Mouse (Mus musculus) olfactory bulb, adult 2 months (tissue): ENCODE measurements at regions not wholly inside any gene's neighbourhood (a gene's known extent, or its start where the extent isn't known, plus 50 kb on each side); places are given as distances from the start of the nearest gene placed in this dataset.

Experiments
- CTCF ChIP-seq: fragments of 200-500 bp; IDR thresholded peaks from 2 replicates; pipeline ENCODE4 v1.5.1; 2012; ENCODE audit warnings: low read depth, mild to moderate bottlenecking, low read length, moderate library complexity; ENCODE audit not compliant: insufficient read depth
- POLR2A ChIP-seq: fragments of 200-500 bp; IDR thresholded peaks from 2 replicates; pipeline ENCODE4 v1.6.1; 2012; ENCODE audit warnings: mild to moderate bottlenecking, low read depth, low read length, moderate library complexity; ENCODE audit not compliant: insufficient read depth

DNA sequence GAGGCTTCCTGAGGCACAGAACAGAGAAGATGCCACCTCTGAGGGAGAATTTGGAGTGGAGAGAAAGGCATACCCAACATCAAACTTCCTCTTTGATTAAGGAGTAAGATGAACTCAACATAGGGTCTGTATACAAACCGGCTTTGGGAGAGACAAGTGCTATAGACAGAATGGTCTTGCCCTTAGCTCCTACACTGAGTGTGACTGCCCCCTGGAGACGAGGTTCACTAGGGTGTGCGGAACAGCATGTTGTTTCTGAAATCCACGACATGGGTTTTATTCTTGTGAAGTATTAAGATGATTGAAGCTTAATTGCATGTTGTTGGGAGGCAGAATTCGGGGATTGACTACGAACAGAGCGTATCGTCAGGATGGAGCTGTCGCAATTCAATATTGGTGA, 244.9 kb upstream of the Usp25 start:
- TF ChIP-seq POLR2A (no peak), CTCF (no peak)
